Mouse (Mus musculus) right cerebral cortex, adult 18-20 months (tissue): ENCODE results near the gene Nfia.

Experiments used
- DNase-seq: peaks from one replicate; pipeline ENCODE4 v3.0.0; 2022; ENCODE audit warnings: mixed read lengths

Nfia gene

GRCm38 (mm10) chr4:97818498-97818897, 46.0 kb downstream of the Nfia start:
- no peak for DNase-seq

- no peak for DNase-seq
Measured at GRCm38 (mm10) chr4:97819101-97819500, 46.6 kb downstream of the Nfia start.

GRCm38 (mm10) chr4:97820474-97821259, 48.1 kb downstream of the Nfia start:
- no peak for DNase-seq

- no peak for DNase-seq
Measured at GRCm38 (mm10) chr4:97821556-97822251, 49.2 kb downstream of the Nfia start.

GRCm38 (mm10) chr4:97823512-97823911, 51.0 kb downstream of the Nfia start:
- no peak for DNase-seq

- no peak for DNase-seq
Measured at GRCm38 (mm10) chr4:97824451-97824850, 51.9 kb downstream of the Nfia start.

GRCm38 (mm10) chr4:97825432-97825831, 52.9 kb downstream of the Nfia start:
- DNase-seq, result no peak

GRCm38 (mm10) chr4:97825841-97826240, 53.3 kb downstream of the Nfia start:
- no peak for DNase-seq

- DNase-seq, result no peak
Measured at GRCm38 (mm10) chr4:97827115-97827514, 54.6 kb downstream of the Nfia start.

- DNase-seq, result no peak
Measured at GRCm38 (mm10) chr4:97828579-97828978, 56.0 kb downstream of the Nfia start.

GRCm38 (mm10) chr4:97829336-97830050, 57.0 kb downstream of the Nfia start:
- no peak for DNase-seq

- no peak for DNase-seq
Measured at GRCm38 (mm10) chr4:97830051-97830853, 57.7 kb downstream of the Nfia start.

- no peak for DNase-seq
Measured at GRCm38 (mm10) chr4:97830935-97831608, 58.5 kb downstream of the Nfia start.

- no peak for DNase-seq
Measured at GRCm38 (mm10) chr4:97831611-97832278, 59.2 kb downstream of the Nfia start.

GRCm38 (mm10) chr4:97832279-97832640, 59.7 kb downstream of the Nfia start:
- DNase-seq, result no peak

GRCm38 (mm10) chr4:97836812-97837211, 64.3 kb downstream of the Nfia start:
- DNase-seq, result no peak

GRCm38 (mm10) chr4:97837724-97838123, 65.2 kb downstream of the Nfia start:
- DNase-seq, result no peak

- no peak for DNase-seq
Measured at GRCm38 (mm10) chr4:97838651-97839050, 66.1 kb downstream of the Nfia start.

- no peak for DNase-seq
Measured at GRCm38 (mm10) chr4:97839406-97840101, 67.0 kb downstream of the Nfia start.

- no peak for DNase-seq
Measured at GRCm38 (mm10) chr4:97840227-97841062, 67.9 kb downstream of the Nfia start.
